Mouse (Mus musculus) liver, postnatal 0 days (tissue): ENCODE results near the gene Olfr592.
"Not testable (repeated sequence)": the region's sequence is repeated elsewhere in the genome, so short reads cannot be mapped to it uniquely, and the experiment has no call there.

Experiments
- CTCF ChIP-seq: sonication (generic); IDR thresholded peaks from 2 replicates; pipeline ENCODE4 v1.5.1; 2016; ENCODE audit warnings: antibody characterized with exemption, low read depth
- EP300 ChIP-seq: IDR thresholded peaks from 2 replicates; pipeline ENCODE4 v1.6.1; 2016; ENCODE audit warnings: antibody characterized with exemption, low read depth, mild to moderate bottlenecking

DNA sequence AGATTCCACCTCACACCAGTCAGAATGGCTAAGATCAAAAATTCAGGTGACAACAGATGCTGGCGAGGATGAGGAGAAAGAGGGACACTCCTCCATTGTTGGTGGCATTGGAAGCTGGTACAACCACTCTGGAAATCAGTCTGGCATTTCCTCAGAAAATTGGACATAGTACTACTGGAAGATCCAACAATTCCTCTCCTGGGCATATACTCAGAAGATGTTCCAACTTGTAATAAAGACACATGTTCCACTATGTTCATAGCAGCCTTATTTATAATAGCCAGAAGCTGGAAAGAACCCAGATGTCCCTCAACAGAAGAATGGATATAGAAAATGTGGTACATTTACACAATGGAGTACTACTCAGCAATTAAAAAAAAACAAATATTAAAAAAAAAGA lies at the start of gene Olfr592:
- not testable (repeated sequence) for TF ChIP-seq CTCF, EP300
